Mouse (Mus musculus) stomach, postnatal 0 days (tissue): ENCODE measurements at regions not wholly inside any gene's neighbourhood (a gene's known extent, or its start where the extent isn't known, plus 50 kb on each side); places are given as distances from the start of the nearest gene placed in this dataset.

Source experiments
- CTCF ChIP-seq: IDR thresholded peaks from 2 replicates; pipeline ENCODE4 v1.5.1; 2016; ENCODE audit warnings: antibody characterized with exemption, low read depth, mild to moderate bottlenecking, moderate library complexity
- EP300 ChIP-seq: optimal IDR thresholded peaks from 2 replicates; pipeline ENCODE3; 2016; ENCODE audit warnings: antibody characterized with exemption

- TF ChIP-seq CTCF (no peak), EP300 (no peak)
Measured at GRCm38 (mm10) chr6:117701547-117701946, 139.4 kb upstream of the Zfp637 start.
